9 mouse cellular contexts compared by ENCODE assay signal in genomic region chr3:136837589-136837988, GRCm38 (mm10).
DNase-seq lines count a peak whose midpoint lies in the region; ATAC-seq and TF ChIP-seq lines count a peak whose summit lies in the region.
"Had no signal": no experiment of that assay in that cellular context is flagged by ENCODE, and none has a peak within 500 bp of the region (broad histone marks: within the 10 kb centered on the region; RNA-seq: fewer than 3 reads in every experiment).

No protein-coding gene starts in this region.

- peak; percentile 57 for TF ChIP-seq CTCF in left cerebral cortex, adult 2 months (IDR thresholded peaks at IDR 0.05)

- intact Hi-C loops in left cerebral cortex, adult 2 months (cut with DNase I) = no loop called here
- intact Hi-C loops in gastrocnemius, postnatal 14 days (cut with DNase I; ENCODE audit: low total_unique reads) = no loop called here

- ATAC-seq in neutrophil, adult 5-6 weeks (ENCODE audit: extremely low read depth, insufficient number of reproducible peaks, low FRiP score, poor library complexity, severe bottlenecking) = peak; percentile 91

- H3K4me3 ChIP-seq in left cerebral cortex, adult 2 months = no peak overlapping the region
- H3K4me3 ChIP-seq: heart, embryonic 13.5 days; midbrain, embryonic 12.5 days had no signal

- no peak overlapping the region for H3K27ac ChIP-seq in left cerebral cortex, adult 2 months
- H3K27ac ChIP-seq: midbrain, embryonic 12.5 days had no signal

- DNase-seq in left cerebral cortex, adult 2 months (ENCODE audit: extremely low spot score in 1 of 2, low spot score in 2 of 2) = no peak
- no peak for DNase-seq in left cerebral cortex, adult 18-20 months (ENCODE audit: low spot score in 2 of 2)
- peak; percentile 19 for DNase-seq in MN1 (ENCODE audit: low spot score)
- peak; percentile 16 for DNase-seq in c-Kit-negative CD71-positive TER-119-positive erythroid progenitor cells, embryonic 14.5 days (ENCODE audit: low read depth, low spot score)
- peak; percentile 29 to 68 for DNase-seq in kidney, postnatal 36 days
- no peak for DNase-seq in gastrocnemius, postnatal 14 days

Comparison
In these comparisons a context has a peak if more than half of its experiments do, and no peak if none do; other contexts are left out.
1. DNase-seq: peak in MN1 (single experiment), c-Kit-negative CD71-positive TER-119-positive erythroid progenitor cells, embryonic 14.5 days (single experiment) and kidney, postnatal 36 days (2 of 2); none in left cerebral cortex, adult 2 months (0 of 2), left cerebral cortex, adult 18-20 months (0 of 2) and gastrocnemius, postnatal 14 days (single experiment).